Mouse (Mus musculus) adrenal gland, postnatal 4 days (tissue): ENCODE results near the gene Cers2. TPM values are rescaled to one million over a fixed set of nuclear protein-coding genes. Genes with fewer than 3 reads are reported as not detected.
"Not testable (repeated sequence)": the region's sequence is repeated elsewhere in the genome, so short reads cannot be mapped to it uniquely, and the experiment has no call there.

Source experiments
- DNase-seq, 2 experiments: peaks; one replicate each; pipeline ENCODE4 v3.0.0; 2021 to 2022; ENCODE audit warnings: low spot score in 2 of 2, mixed read lengths in 2 of 2
- total RNA-seq, 2 experiments: library from RNA; stranded (reverse); gene quantifications; 2 replicates each; pipeline ENCODE4 v1.2.3; 2021

The Cers2 gene
- total RNA-seq, 2 experiments from 2014 or later = 145 to 147 TPM

- no peak for DNase-seq
Measured at GRCm38 (mm10) chr3:95317414-95318080, 3.0 kb downstream of the Cers2 start.

- DNase-seq = no peak
Measured at GRCm38 (mm10) chr3:95318548-95318947, 4.0 kb downstream of the Cers2 start.

- DNase-seq = no peak
Measured at GRCm38 (mm10) chr3:95319110-95319509, 4.5 kb downstream of the Cers2 start.

GRCm38 (mm10) chr3:95319701-95320625 lies 5.4 kb downstream of the Cers2 start:
- no peak for DNase-seq

GRCm38 (mm10) chr3:95323429-95323828 lies 8.8 kb downstream of the Cers2 start:
- no peak for DNase-seq

GRCm38 (mm10) chr3:95324454-95325144 lies 10.0 kb downstream of the Cers2 start:
- no peak for DNase-seq

DNA sequence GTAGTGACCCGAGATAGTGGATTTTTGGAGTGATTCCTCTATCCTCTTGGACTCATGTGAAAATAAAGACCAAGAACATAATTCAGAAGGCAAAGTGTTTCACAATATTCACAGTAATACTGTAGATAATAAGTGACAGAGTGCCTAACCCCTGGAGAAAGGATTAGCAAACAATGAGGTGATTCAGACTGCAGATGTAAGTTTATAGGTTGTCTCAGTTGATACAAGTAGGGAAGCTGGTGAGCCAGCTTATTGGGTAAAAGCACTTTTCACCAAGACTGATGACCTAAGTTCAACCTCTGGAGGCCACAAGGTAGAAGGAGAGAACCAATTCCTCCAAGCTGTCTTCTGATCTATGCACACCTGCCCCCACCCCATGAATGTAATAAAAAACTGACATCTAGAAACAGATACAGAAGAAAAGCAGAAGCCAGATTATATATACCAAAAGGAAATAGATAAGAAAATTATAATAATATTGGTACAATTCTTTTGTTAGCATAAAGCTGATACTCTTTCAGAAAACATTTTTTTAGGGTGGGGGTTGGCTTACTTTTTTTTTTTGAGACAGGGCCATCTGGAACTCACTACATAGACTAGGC lies 14.3 kb downstream of the Cers2 start:
- DNase-seq = no peak

DNA sequence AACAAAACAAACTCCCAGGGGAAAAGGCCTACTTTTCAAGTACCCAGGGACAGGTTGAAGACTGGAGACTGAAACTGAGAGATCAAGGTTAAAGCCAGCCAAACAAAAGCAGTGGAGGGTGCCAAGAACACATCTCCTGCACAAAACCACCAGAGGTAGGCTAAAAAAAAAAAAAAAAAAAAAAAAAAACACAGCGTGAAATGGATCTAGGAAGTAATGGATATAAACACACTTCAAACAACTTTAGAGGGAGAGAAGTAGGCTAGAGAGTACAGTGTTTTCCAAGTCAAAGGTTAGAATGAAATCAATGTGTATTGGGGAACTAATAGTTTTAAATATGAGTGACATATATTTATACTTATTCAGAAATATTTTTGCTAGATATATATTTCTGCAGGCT lies 16.9 kb downstream of the Cers2 start:
- DNase-seq = no peak

DNA sequence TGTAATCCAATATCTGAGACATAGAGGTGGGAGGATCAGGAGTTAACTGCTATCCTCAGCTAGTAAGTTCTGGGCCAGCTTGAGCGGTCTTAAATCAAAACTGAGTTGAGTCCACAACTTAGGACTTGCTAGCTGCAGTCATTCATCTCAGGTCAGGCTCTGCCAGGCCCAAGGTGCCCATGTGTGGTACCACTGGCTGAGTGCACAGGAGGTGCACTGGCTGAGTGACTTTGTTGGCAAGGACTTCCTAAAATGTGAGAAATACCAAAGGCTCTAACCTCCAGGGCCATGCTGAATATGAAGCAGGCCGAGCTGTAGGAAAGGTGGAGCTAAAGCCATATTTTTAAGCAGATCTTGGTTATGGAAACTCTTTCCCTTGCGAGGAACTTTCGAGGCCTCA lies 22.8 kb downstream of the Cers2 start:
- DNase-seq = no peak

DNA sequence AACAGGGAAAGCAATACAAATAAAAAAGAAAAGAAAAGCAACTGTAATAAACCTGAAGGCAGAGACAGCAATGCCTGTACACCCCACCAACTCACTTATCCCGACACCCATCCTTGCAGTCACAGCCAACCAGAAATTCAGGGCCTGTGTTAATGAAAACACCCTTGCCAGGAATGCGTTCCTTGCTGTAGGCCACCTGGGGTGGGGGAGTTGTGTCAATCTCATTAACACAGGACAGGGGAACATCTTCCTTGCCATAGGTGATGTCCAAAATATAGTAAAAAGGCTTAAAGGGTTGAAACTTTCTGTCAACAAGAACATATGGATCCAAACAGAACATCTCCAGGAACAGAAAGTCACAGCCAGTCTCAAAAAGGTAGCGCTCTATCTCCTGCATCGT lies 23.7 kb downstream of the Cers2 start:
- DNase-seq = no peak

- not testable (repeated sequence) for DNase-seq
Measured at GRCm38 (mm10) chr3:95343356-95344000, 28.9 kb downstream of the Cers2 start.

DNA sequence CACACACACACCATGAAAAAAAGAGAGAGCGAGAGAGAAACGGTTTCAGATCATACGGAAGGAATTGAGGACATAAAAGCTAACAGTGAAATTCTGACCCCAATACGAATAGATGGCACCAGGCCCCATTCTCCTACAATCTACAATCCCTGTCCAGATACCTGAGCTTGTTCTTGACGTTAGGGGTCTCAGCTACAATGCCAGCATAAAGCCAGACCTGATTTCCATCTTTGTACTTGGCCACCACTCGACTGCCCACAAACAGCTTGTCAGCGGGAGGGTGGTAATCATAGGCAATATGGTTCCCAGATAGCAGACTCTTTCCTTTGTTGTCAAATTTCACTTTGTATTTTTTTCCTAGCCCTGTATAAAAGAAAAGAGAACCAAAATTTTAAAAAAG lies 31.9 kb downstream of the Cers2 start:
- DNase-seq = no peak

DNA sequence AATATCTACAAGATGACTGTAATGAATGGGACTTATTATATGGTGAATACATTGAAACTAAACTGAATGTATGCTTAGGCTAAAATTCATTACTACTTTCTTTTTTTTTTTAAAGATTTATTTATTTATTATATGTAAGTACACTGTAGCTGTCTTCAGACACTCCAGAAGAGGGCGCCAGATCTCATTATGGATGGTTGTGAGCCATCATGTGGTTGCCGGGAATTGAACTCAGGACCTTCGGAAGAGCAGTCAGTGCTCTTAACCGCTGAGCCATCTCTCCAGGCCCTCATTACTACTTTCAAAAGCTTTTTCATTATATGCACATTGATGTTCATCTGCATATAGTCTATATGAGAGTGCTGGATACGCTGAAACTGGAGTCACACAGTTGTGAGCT lies 33.8 kb downstream of the Cers2 start:
- DNase-seq = not testable (repeated sequence)

DNA sequence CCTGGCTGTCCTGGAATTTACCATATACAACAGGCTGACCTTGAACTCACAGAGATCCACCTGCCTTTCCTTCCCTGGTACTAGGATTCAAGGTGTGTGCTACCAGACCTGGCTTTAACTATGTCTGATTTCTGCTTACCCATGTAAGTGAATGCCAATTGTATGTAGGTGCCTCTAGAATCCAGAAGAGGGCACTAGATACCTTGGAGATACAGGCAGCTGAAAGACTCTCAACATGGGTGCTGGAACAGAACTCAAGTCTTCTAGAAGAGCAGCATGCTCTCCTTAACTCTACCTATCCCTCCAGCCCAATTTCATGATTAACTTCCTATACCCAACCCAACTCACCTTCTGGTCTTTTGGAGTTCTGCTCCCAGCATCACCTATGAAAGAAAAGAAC lies 34.9 kb downstream of the Cers2 start:
- DNase-seq = no peak

DNA sequence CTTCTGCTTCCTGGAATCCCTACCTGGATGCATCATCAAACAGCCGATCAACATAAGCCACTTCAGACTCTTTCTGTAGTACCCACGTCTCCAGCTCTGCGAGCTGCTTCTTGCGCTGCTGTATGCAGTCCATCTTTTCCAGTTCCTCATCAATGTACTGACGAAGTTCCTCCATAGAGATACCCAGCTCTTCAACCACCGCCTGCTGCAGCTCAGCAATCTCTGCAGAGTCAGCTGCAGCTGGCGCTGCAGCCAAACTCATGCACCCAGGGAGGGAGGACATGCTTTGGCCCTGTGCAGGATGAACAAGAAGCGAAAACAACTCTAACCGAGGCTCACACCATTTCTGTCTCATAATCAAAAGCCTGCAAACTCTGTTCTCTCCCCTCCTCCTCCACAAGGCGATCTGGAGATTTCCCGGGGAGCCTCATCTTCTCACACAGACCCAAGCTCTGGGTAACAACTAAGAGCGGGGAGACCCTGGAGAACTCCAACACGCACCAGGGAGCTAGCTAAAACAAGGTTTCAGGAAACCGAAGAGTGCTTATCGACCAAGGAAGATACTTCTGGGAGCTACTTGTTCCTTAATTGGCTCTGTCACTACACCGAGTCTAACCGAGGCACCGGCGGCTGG lies 41.4 kb downstream of the Cers2 start:
- DNase-seq = not testable (repeated sequence)

GRCm38 (mm10) chr3:95356701-95357449 lies 42.3 kb downstream of the Cers2 start, which contains the start of gene Setdb1:
Setdb1 (minus strand) TSS chr3:95357202.
- DNase-seq = peak; percentile 89 to 92

DNA sequence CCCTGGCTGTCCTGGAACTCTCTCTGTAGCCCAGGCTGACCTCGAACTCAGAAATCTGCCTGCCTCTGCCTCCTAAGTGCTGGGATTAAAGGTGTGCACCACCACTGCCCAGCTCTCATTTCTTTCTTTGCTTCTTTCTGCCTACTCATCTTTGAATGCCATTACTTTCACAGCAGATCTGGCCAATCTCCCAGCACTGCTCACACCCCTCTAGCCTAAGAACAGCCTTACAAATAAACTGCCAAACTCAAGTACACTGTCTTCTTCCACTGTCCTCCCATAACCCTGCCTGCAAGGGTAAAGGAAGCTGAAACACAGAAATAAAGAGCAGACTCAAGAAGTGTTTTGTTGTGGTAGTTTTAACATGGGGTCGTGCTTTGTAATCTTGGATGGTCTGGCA lies 43.2 kb downstream of the Cers2 start:
- DNase-seq = no peak

DNA sequence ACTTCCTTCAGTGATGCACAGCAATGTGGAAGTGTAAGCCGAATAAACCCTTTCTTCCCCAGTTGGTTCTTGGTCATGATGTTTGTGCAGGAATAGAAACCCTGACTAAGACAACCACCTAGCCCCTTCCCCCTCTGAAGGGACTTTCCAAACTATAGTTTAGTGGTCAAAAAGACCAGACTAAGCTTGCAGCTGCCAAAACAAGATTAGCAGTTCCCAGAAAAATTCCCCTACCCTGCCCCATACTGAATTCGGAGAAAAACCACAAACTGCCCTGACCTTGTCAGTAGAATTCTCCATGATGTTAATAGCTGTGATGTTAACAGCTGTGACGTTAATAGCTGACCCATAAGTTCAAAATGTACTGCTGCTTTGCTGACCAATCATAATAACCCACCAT lies 45.7 kb downstream of the Cers2 start:
- DNase-seq = not testable (repeated sequence)

DNA sequence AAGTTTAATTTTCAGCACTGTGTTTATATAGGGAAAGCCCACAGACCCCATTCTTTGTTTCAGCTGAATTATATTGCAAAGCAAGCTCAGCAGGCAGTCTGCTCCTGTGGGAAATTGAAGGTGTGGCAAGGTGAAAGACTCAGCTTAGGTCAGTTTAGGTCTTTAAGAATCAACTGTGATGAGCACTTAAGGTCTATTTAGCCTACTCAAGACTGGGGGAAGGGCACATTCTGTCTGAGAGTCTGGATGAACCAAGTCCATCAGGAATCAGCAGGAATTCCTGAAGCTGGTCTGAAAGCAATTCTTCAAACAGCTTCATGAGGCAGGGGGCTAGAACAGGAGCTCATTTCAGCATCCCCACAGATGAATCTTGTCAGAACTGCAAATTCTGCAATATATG lies 55.5 kb downstream of the Cers2 start:
- no peak for DNase-seq
